Mouse (Mus musculus) heart, adult 2 months (tissue): ENCODE results near the gene Gm20815. TPM values are rescaled to one million over a fixed set of nuclear protein-coding genes. Genes with fewer than 3 reads are reported as not detected.
"Not testable (repeated sequence)": the region's sequence is repeated elsewhere in the genome, so short reads cannot be mapped to it uniquely, and the experiment has no call there.

Source experiments
- DNase-seq, 2 experiments: peaks; one replicate each; pipeline ENCODE4 v3.0.0; 2021
- H3K27ac ChIP-seq: fragments of 200-600 bp; 2 replicates; pipeline ENCODE4 v1.8.1; 2022
- H3K27me3 ChIP-seq: fragments of 200-500 bp; 2 replicates; pipeline ENCODE4 v1.6.1; 2012; ENCODE audit warnings: mild to moderate bottlenecking, low read length, inconsistent platforms, mixed read lengths; ENCODE audit not compliant: control insufficient read depth, insufficient read depth
- H3K36me3 ChIP-seq: fragments of 200-500 bp; 2 replicates; pipeline ENCODE4 v1.6.1; 2012; ENCODE audit warnings: low read length, inconsistent platforms; ENCODE audit not compliant: control insufficient read depth, insufficient read depth
- H3K4me1 ChIP-seq: fragments of 200-500 bp; 2 replicates; pipeline ENCODE4 v1.6.1; 2011; ENCODE audit warnings: low read length; ENCODE audit not compliant: control insufficient read depth, insufficient read depth
- H3K4me3 ChIP-seq: fragments of 200-600 bp; 2 replicates; pipeline ENCODE4 v1.8.1; 2022
- H3K79me2 ChIP-seq: fragments of 200-500 bp; replicated peaks from 2 replicates; pipeline ENCODE4 v1.6.1; 2012; ENCODE audit warnings: mild to moderate bottlenecking, inconsistent platforms, low read length, moderate library complexity, mixed read lengths; ENCODE audit not compliant: control insufficient read depth, insufficient read depth
- H3K9ac ChIP-seq: fragments of 200-500 bp; 2 replicates; pipeline ENCODE4 v1.6.1; 2012; ENCODE audit warnings: low read depth, mild to moderate bottlenecking, control low read depth, inconsistent platforms, low read length, mixed read lengths
- WGBS: fragments of 180-500 bp; shearing (Covaris S2); methylation state at CpG from one replicate; pipeline ENCODE4 v1.1.7; 2018; 5-methylcytosine and 5-hydroxymethylcytosine counted together
- intact Hi-C: fragments of 180-260 bp; cut with DNase I; formaldehyde crosslinking; loops from one replicate; pipeline ENCODE4 v1.15.1; 2025
- long read RNA-seq: library from polyadenylated mRNA; stranded (forward); transcript quantifications from one replicate; pipeline ENCODE4 v2.0.0, GENCODE M21; 2021
- polyA plus RNA-seq: library from polyadenylated mRNA; depleted of rRNA; stranded (reverse); fragments of >200 nt; gene quantifications from 2 replicates; pipeline ENCODE4 v1.2.3, GENCODE M21; 2012; rRNA removed
- total RNA-seq, 2 experiments: library from RNA; stranded (reverse); gene quantifications; 2 replicates each; pipeline ENCODE4 v1.2.3; 2021

Gene Gm20815
- total RNA-seq (not detected), polyA plus RNA-seq (not detected in 2 replicates)
- long read RNA-seq: 0 reads

GRCm38 (mm10) chrY:8835069-8835468 lies at the start of gene Gm20815:
TSS of gene Gm20815 (minus strand) at chrY:8835169.
- WGBS: no CpG with 5 or more reads among the region's 4 CpGs
- H3K4me3 ChIP-seq, H3K4me1 ChIP-seq, H3K9ac ChIP-seq, H3K79me2 ChIP-seq, H3K27ac ChIP-seq, DNase-seq, intact Hi-C loops, H3K27me3 ChIP-seq, H3K36me3 ChIP-seq: not testable (repeated sequence)
